Mouse (Mus musculus) myocyte (in vitro differentiated cells): ENCODE data around the gene Tcaf3. TPM values are rescaled to one million over a fixed set of nuclear protein-coding genes. Genes with fewer than 3 reads are reported as not detected.

Experiments used
- H3K27me3 ChIP-seq: one replicate; pipeline ENCODE4 v1.6.1; 2011; ENCODE audit not compliant: control insufficient read depth, insufficient read depth, insufficient read length
- H3K36me3 ChIP-seq: one replicate; pipeline ENCODE4 v1.6.1; 2011; ENCODE audit not compliant: control insufficient read depth, insufficient read depth
- H3K4me2 ChIP-seq: one replicate; pipeline ENCODE4 v1.6.1; 2011; ENCODE audit warnings: low read depth, control low read depth
- H3K4me3 ChIP-seq: one replicate; pipeline ENCODE4 v1.5.1; 2011; ENCODE audit warnings: mild to moderate bottlenecking, control low read depth, moderate library complexity
- H3K79me2 ChIP-seq: one replicate; pipeline ENCODE4 v1.6.1; 2011; ENCODE audit not compliant: control insufficient read depth, insufficient read depth
- H3ac ChIP-seq: one replicate; pipeline ENCODE4 v1.6.1; 2011; ENCODE audit not compliant: control insufficient read depth, insufficient read length
- CEBPB ChIP-seq: IDR thresholded peaks from 2 replicates; pipeline ENCODE4 v1.6.1; 2011; ENCODE audit warnings: mild to moderate bottlenecking, moderate library complexity; ENCODE audit not compliant: poor library complexity, insufficient read depth, severe bottlenecking
- E2F4 ChIP-seq: IDR thresholded peaks from one replicate; pipeline ENCODE4 v1.6.1; 2011; ENCODE audit warnings: mild to moderate bottlenecking, control low read depth, moderate library complexity; ENCODE audit not compliant: insufficient read depth
- MAX ChIP-seq: IDR thresholded peaks from one replicate; pipeline ENCODE4 v1.6.1; 2011; ENCODE audit warnings: low read depth, mild to moderate bottlenecking, control low read depth
- MYOD1 ChIP-seq, 3 experiments: IDR thresholded peaks; one replicate each; pipeline ENCODE4 v1.6.1; 2011; ENCODE audit warnings: control low read depth in 2 of 3, low read depth in 2 of 3, mild to moderate bottlenecking in 2 of 3, moderate library complexity in 1 of 3; ENCODE audit not compliant: insufficient read length in 2 of 3, control insufficient read depth in 1 of 3
- MYOG ChIP-seq, 3 experiments: IDR thresholded peaks; one replicate each; pipeline ENCODE4 v1.6.1; 2011; ENCODE audit warnings: control low read depth in 2 of 3, low read depth in 2 of 3, mild to moderate bottlenecking in 2 of 3; ENCODE audit not compliant: insufficient read length in 2 of 3, control insufficient read depth in 1 of 3, insufficient read depth in 1 of 3
- POLR2A ChIP-seq: IDR thresholded peaks from one replicate; pipeline ENCODE4 v1.6.1; 2011; ENCODE audit warnings: low read depth, mild to moderate bottlenecking, control low read depth, moderate library complexity; ENCODE audit not compliant: insufficient read length
- POLR2AphosphoS2 ChIP-seq: IDR thresholded peaks from one replicate; pipeline ENCODE4 v1.6.1; 2011; ENCODE audit warnings: low read depth, control low read depth; ENCODE audit not compliant: insufficient read length
- REST ChIP-seq: IDR thresholded peaks from one replicate; pipeline ENCODE4 v1.6.1; 2011; ENCODE audit warnings: mild to moderate bottlenecking, control low read depth, moderate library complexity; ENCODE audit not compliant: insufficient read depth, insufficient read length
- SRF ChIP-seq: IDR thresholded peaks from one replicate; pipeline ENCODE4 v1.6.1; 2011; ENCODE audit warnings: low read depth; ENCODE audit not compliant: control insufficient read depth, insufficient read length
- TCF12 ChIP-seq: IDR thresholded peaks from one replicate; pipeline ENCODE4 v1.6.1; 2011; ENCODE audit warnings: mild to moderate bottlenecking, control low read depth; ENCODE audit not compliant: poor library complexity, insufficient read depth, severe bottlenecking
- TCF3 ChIP-seq: IDR thresholded peaks from one replicate; pipeline ENCODE4 v1.6.1; 2011; ENCODE audit warnings: low read depth, control low read depth; ENCODE audit not compliant: insufficient read length
- USF1 ChIP-seq: IDR thresholded peaks from one replicate; pipeline ENCODE4 v1.6.1; 2011; ENCODE audit warnings: low read depth, mild to moderate bottlenecking, control low read depth, moderate library complexity
- polyA plus RNA-seq: library from polyadenylated mRNA; unstranded; fragments of >200 nt; fragmentation: generic; extraction: Trizol; gene quantifications from one replicate; pipeline ENCODE4 v1.2.1, GENCODE M21; 2012; ENCODE audit warnings: missing spikeins

Tcaf3 gene
- polyA plus RNA-seq, 1 experiment = not detected

- H3K36me3 ChIP-seq = no peaks in the 10 kb centered on the region
- no peak for TF ChIP-seq POLR2A
- TF ChIP-seq TCF12 = no peak
- no peak for TF ChIP-seq CEBPB
- no peak for TF ChIP-seq REST
- TF ChIP-seq POLR2AphosphoS2 = no peak
- TF ChIP-seq MAX = no peak
- TF ChIP-seq E2F4 = no peak
- TF ChIP-seq USF1 = no peak
- no peak for TF ChIP-seq MYOD1 (IDR thresholded peaks at IDR 0.05; ENCODE audit: control insufficient read depth in 1 of 3, insufficient read length in 2 of 3, low read depth in 2 of 3)
- TF ChIP-seq SRF = no peak
- TF ChIP-seq TCF3 = no peak
- TF ChIP-seq MYOG (IDR thresholded peaks at IDR 0.05; ENCODE audit: control insufficient read depth in 1 of 3, insufficient read depth in 1 of 3, insufficient read length in 2 of 3, low read depth in 2 of 3) = no peak
- no peaks in the 10 kb centered on the region for H3K27me3 ChIP-seq
- no peak overlapping the region for H3K4me2 ChIP-seq
- H3K79me2 ChIP-seq = no peaks in the 10 kb centered on the region
- no peak overlapping the region for H3ac ChIP-seq
- H3K4me3 ChIP-seq = no peak overlapping the region
Observed at GRCm38 (mm10) chr6:42539711-42540110, 57.8 kb downstream of the Tcaf3 start.

Other genes starting within 250 kb of the Tcaf3 start
- 467 TPM for gene Zyx, start 248.1 kb downstream of the Tcaf3 start, polyA plus RNA-seq
- 6.3 TPM for gene Epha1, start 224.4 kb downstream of the Tcaf3 start, polyA plus RNA-seq
- gene Tas2r143, start 197.5 kb downstream of the Tcaf3 start, polyA plus RNA-seq = not detected
- not detected for gene Tas2r135, start 192.3 kb downstream of the Tcaf3 start, polyA plus RNA-seq
- gene Tas2r126, start 163.2 kb downstream of the Tcaf3 start, polyA plus RNA-seq = not detected
- gene Olfr458, start 132.5 kb downstream of the Tcaf3 start, polyA plus RNA-seq = not detected
- 0.01 TPM for gene Olfr457, start 121.4 kb downstream of the Tcaf3 start, polyA plus RNA-seq
- 0.05 TPM for gene Olfr456, start 110.5 kb downstream of the Tcaf3 start, polyA plus RNA-seq
- gene Olfr455, start 50.1 kb downstream of the Tcaf3 start, polyA plus RNA-seq = not detected
- gene Tcaf2, start 47.6 kb upstream of the Tcaf3 start, polyA plus RNA-seq = 4.3 TPM
- gene Tcaf1, start 112.4 kb upstream of the Tcaf3 start, polyA plus RNA-seq = 15.9 TPM
- gene Olfr453, start 141.7 kb upstream of the Tcaf3 start, polyA plus RNA-seq = not detected
- not detected for gene Olfr38, start 158.7 kb upstream of the Tcaf3 start, polyA plus RNA-seq
- not detected for gene Olfr452, start 187.4 kb upstream of the Tcaf3 start, polyA plus RNA-seq
- gene Olfr450, start 214.2 kb upstream of the Tcaf3 start, polyA plus RNA-seq = not detected
- not detected for gene Olfr449, start 236.7 kb upstream of the Tcaf3 start, polyA plus RNA-seq